Mouse (Mus musculus) limb, embryonic 13.5 days (tissue): ENCODE measurements at regions not wholly inside any gene's neighbourhood (a gene's known extent, or its start where the extent isn't known, plus 50 kb on each side); places are given as distances from the start of the nearest gene placed in this dataset.

Source experiments
- ATAC-seq: fragments of 200-750 bp; cut with Nextera tagmentation; 2 replicates; pipeline ENCODE4 v1.8.0; 2017; ENCODE audit warnings: low read depth, moderate number of reproducible peaks, moderate TSS enrichment; ENCODE audit not compliant: low FRiP score
- H3K27ac ChIP-seq: fragments of 300-500 bp; sonication (generic); 2 replicates; pipeline ENCODE4 v1.5.1; 2015; ENCODE audit warnings: inconsistent platforms, mild to moderate bottlenecking, moderate library complexity
- H3K27me3 ChIP-seq: fragments of 300-500 bp; sonication (generic); 2 replicates; pipeline ENCODE4 v1.6.1; 2015; ENCODE audit warnings: mild to moderate bottlenecking, inconsistent platforms
- H3K36me3 ChIP-seq: fragments of 300-500 bp; sonication (generic); 2 replicates; pipeline ENCODE4 v1.6.1; 2015; ENCODE audit warnings: inconsistent platforms, mild to moderate bottlenecking, moderate library complexity
- H3K4me1 ChIP-seq: fragments of 300-500 bp; sonication (generic); 2 replicates; pipeline ENCODE4 v1.6.1; 2015; ENCODE audit warnings: inconsistent platforms
- H3K4me2 ChIP-seq: fragments of 300-500 bp; sonication (generic); replicated peaks from 2 replicates; pipeline ENCODE4 v1.6.1; 2015; ENCODE audit warnings: inconsistent platforms, mild to moderate bottlenecking, moderate library complexity
- H3K4me3 ChIP-seq: fragments of 300-500 bp; sonication (generic); 2 replicates; pipeline ENCODE4 v1.5.1; 2015; ENCODE audit warnings: moderate library complexity, mild to moderate bottlenecking, inconsistent platforms
- H3K9ac ChIP-seq: fragments of 300-500 bp; sonication (generic); 2 replicates; pipeline ENCODE4 v1.6.1; 2015; ENCODE audit warnings: mild to moderate bottlenecking, inconsistent platforms
- H3K9me3 ChIP-seq: fragments of 300-500 bp; sonication (generic); 2 replicates; pipeline ENCODE4 v1.6.1; 2016; ENCODE audit warnings: inconsistent platforms
- WGBS: fragments of 180-500 bp; shearing (Covaris S2); methylation state at CpG from one replicate; pipeline ENCODE4 v1.1.7; 2015; 5-methylcytosine and 5-hydroxymethylcytosine counted together

- H3K4me3 ChIP-seq = no peak overlapping the region
- ATAC-seq = no peak
Observed at GRCm38 (mm10) chr12:8864830-8865229, 56.6 kb upstream of the Laptm4a start.

GRCm38 (mm10) chr12:8865250-8865649 lies 56.2 kb upstream of the Laptm4a start:
- peaks cover 9% of the 10 kb centered on the region for H3K4me1 ChIP-seq
- no peak overlapping the region for H3K9ac ChIP-seq
- WGBS = 62% methylated on average over 1 of the region's 1 CpGs
- no peaks in the 10 kb centered on the region for H3K27me3 ChIP-seq
- no peak overlapping the region for H3K4me3 ChIP-seq
- H3K27ac ChIP-seq = no peak overlapping the region
- no peaks in the 10 kb centered on the region for H3K36me3 ChIP-seq
- no peak for ATAC-seq
- H3K9me3 ChIP-seq = no peaks in the 10 kb centered on the region
- H3K4me2 ChIP-seq = no peak overlapping the region

More at GRCm38 (mm10) chr12:8864830-8865229, 56.6 kb upstream of the Laptm4a start:
- H3K4me1 ChIP-seq = peaks cover 13% of the 10 kb centered on the region
- H3K36me3 ChIP-seq = no peaks in the 10 kb centered on the region
- no peaks in the 10 kb centered on the region for H3K9me3 ChIP-seq
- 42% methylated on average over 3 of the region's 3 CpGs for WGBS
- no peak overlapping the region for H3K4me2 ChIP-seq
- no peak overlapping the region for H3K27ac ChIP-seq
- no peaks in the 10 kb centered on the region for H3K27me3 ChIP-seq
- H3K9ac ChIP-seq = no peak overlapping the region

- no peak for ATAC-seq
- no peaks in the 10 kb centered on the region for H3K36me3 ChIP-seq
- H3K27me3 ChIP-seq = no peaks in the 10 kb centered on the region
- WGBS = 46% methylated on average over 1 of the region's 1 CpGs
- no peak overlapping the region for H3K27ac ChIP-seq
- no peak overlapping the region for H3K4me2 ChIP-seq
- H3K4me1 ChIP-seq = peaks cover 3% of the 10 kb centered on the region; the same call in 1 of the 2 replicates
- H3K9ac ChIP-seq = no peak overlapping the region
- no peak overlapping the region for H3K4me3 ChIP-seq
- no peaks in the 10 kb centered on the region for H3K9me3 ChIP-seq
Observed at GRCm38 (mm10) chr12:8867104-8867503, 54.4 kb upstream of the Laptm4a start.

GRCm38 (mm10) chr12:8868690-8869089 lies 52.8 kb upstream of the Laptm4a start:
- no peak overlapping the region for H3K4me3 ChIP-seq
- peaks cover 4% of the 10 kb centered on the region for H3K4me1 ChIP-seq
- no peak overlapping the region for H3K27ac ChIP-seq
- H3K36me3 ChIP-seq = no peaks in the 10 kb centered on the region
- WGBS = 62% methylated on average over 6 of the region's 6 CpGs
- H3K9me3 ChIP-seq = no peaks in the 10 kb centered on the region
- no peak for ATAC-seq
- H3K9ac ChIP-seq = no peak overlapping the region
- no peak overlapping the region for H3K4me2 ChIP-seq
- H3K27me3 ChIP-seq = no peaks in the 10 kb centered on the region

- Histone ChIP-seq H3K4me2 (no peak overlapping the region), H3K27me3 (no peaks in the 10 kb centered on the region), H3K9me3 (no peaks in the 10 kb centered on the region), H3K36me3 (no peaks in the 10 kb centered on the region), H3K27ac (no peak overlapping the region), H3K9ac (no peak overlapping the region), H3K4me3 (no peak overlapping the region), H3K4me1 (peaks cover 6% of the 10 kb centered on the region)
- ATAC-seq = no peak
- WGBS = 23% methylated on average over 1 of the region's 1 CpGs
Observed at GRCm38 (mm10) chr12:8869190-8869589, 52.3 kb upstream of the Laptm4a start.
